Mouse (Mus musculus) erythroid progenitor cell, adult 5-6 weeks (primary cell): ENCODE results near the gene Olfr495. TPM values are rescaled to one million over a fixed set of nuclear protein-coding genes. Genes with fewer than 3 reads are reported as not detected.

Source experiments
- ATAC-seq: replicated peaks from 2 replicates; pipeline ENCODE4 v1.8.0; 2016; ENCODE audit warnings: moderate number of reproducible peaks, mild to moderate bottlenecking, moderate TSS enrichment, inconsistent platforms; ENCODE audit not compliant: poor library complexity, low FRiP score, severe bottlenecking
- total RNA-seq, 2 experiments: library from RNA; stranded (forward) in 1 of 2; stranded (reverse) in 1 of 2; fragments of 150-400 nt in 1 of 2; fragments of 186-747, 209-891 nt in 1 of 2; gene quantifications; 2 replicates each; pipeline versions ENCODE4 v1.2.3 to v1.2.4; 2015 to 2017; ENCODE audit warnings: low replicate concordance in 2 of 2

Gene Olfr495
- not detected in 2 replicates for total RNA-seq (2015; ENCODE audit: low replicate concordance)
- total RNA-seq (2017; ENCODE audit: low replicate concordance), result not detected in 2 replicates

- ATAC-seq, result no peak
These were observed at the start of gene Olfr495 for GRCm38 (mm10) chr7:108392867-108393266. Olfr495 (plus strand) TSS chr7:108393167.

- ATAC-seq, result no peak
These were observed 46.1 kb upstream of the Olfr495 start, which contains the start of gene Olfr493 for GRCm38 (mm10) chr7:108346879-108347278. Olfr493 (minus strand) TSS chr7:108346979.

GRCm38 (mm10) chr7:108365035-108365434 lies 27.9 kb upstream of the Olfr495 start, which contains the start of gene Olfr494:
Olfr494 (plus strand) TSS chr7:108365335.
- ATAC-seq, result no peak

- ATAC-seq, result no peak
These were observed 27.2 kb downstream of the Olfr495 start, which contains the start of gene Olfr497 for GRCm38 (mm10) chr7:108420121-108420520. Olfr497 (plus strand) TSS chr7:108420421.

Other genes with a start within 250 kb of the Olfr495 start
- not detected in 2 replicates for gene Olfr485, start 233.3 kb upstream of the Olfr495 start, total RNA-seq (2015; ENCODE audit: low replicate concordance)
- not detected in 2 replicates for gene Olfr485, start 233.3 kb upstream of the Olfr495 start, total RNA-seq (2017; ENCODE audit: low replicate concordance)
- not detected in 2 replicates for gene Olfr486, start 220.4 kb upstream of the Olfr495 start, total RNA-seq (2015; ENCODE audit: low replicate concordance)
- not detected in 2 replicates for gene Olfr486, start 220.4 kb upstream of the Olfr495 start, total RNA-seq (2017; ENCODE audit: low replicate concordance)
- gene Olfr487, start 178.5 kb upstream of the Olfr495 start, total RNA-seq (2015; ENCODE audit: low replicate concordance), result not detected in 2 replicates
- gene Olfr487, start 178.5 kb upstream of the Olfr495 start, total RNA-seq (2017; ENCODE audit: low replicate concordance), result not detected in 2 replicates
- not detected in 2 replicates for gene Olfr488, start 134.8 kb upstream of the Olfr495 start, total RNA-seq (2015; ENCODE audit: low replicate concordance)
- not detected in 2 replicates for gene Olfr488, start 134.8 kb upstream of the Olfr495 start, total RNA-seq (2017; ENCODE audit: low replicate concordance)
- gene Olfr490, start 104.2 kb upstream of the Olfr495 start, total RNA-seq (2015; ENCODE audit: low replicate concordance), result not detected in 2 replicates
- not detected in 2 replicates for gene Olfr490, start 104.2 kb upstream of the Olfr495 start, total RNA-seq (2017; ENCODE audit: low replicate concordance)
- gene Olfr491, start 79.7 kb upstream of the Olfr495 start, total RNA-seq (2015; ENCODE audit: low replicate concordance), result not detected in 2 replicates
- not detected in 2 replicates for gene Olfr491, start 79.7 kb upstream of the Olfr495 start, total RNA-seq (2017; ENCODE audit: low replicate concordance)
- not detected in 2 replicates for gene Olfr492, start 69.5 kb upstream of the Olfr495 start, total RNA-seq (2015; ENCODE audit: low replicate concordance)
- not detected in 2 replicates for gene Olfr492, start 69.5 kb upstream of the Olfr495 start, total RNA-seq (2017; ENCODE audit: low replicate concordance)
- not detected in 2 replicates for gene Olfr493, start 46.2 kb upstream of the Olfr495 start, total RNA-seq (2015; ENCODE audit: low replicate concordance)
- not detected in 2 replicates for gene Olfr493, start 46.2 kb upstream of the Olfr495 start, total RNA-seq (2017; ENCODE audit: low replicate concordance)
- gene Olfr494, start 27.8 kb upstream of the Olfr495 start, total RNA-seq (2015; ENCODE audit: low replicate concordance), result not detected in 2 replicates
- gene Olfr494, start 27.8 kb upstream of the Olfr495 start, total RNA-seq (2017; ENCODE audit: low replicate concordance), result not detected in 2 replicates
- gene Olfr497, start 27.3 kb downstream of the Olfr495 start, total RNA-seq (2015; ENCODE audit: low replicate concordance), result not detected in 2 replicates
- not detected in 2 replicates for gene Olfr497, start 27.3 kb downstream of the Olfr495 start, total RNA-seq (2017; ENCODE audit: low replicate concordance)
- not detected in 2 replicates for gene Olfr498, start 72.2 kb downstream of the Olfr495 start, total RNA-seq (2015; ENCODE audit: low replicate concordance)
- 0.13 TPM in 1 of 2 replicates, not detected in the other for gene Olfr498, start 72.2 kb downstream of the Olfr495 start, total RNA-seq (2017; ENCODE audit: low replicate concordance)
- gene Olfr502, start 131.9 kb downstream of the Olfr495 start, total RNA-seq (2015; ENCODE audit: low replicate concordance), result not detected in 2 replicates
- gene Olfr502, start 131.9 kb downstream of the Olfr495 start, total RNA-seq (2017; ENCODE audit: low replicate concordance), result not detected in 2 replicates
- not detected in 2 replicates for gene Olfr503, start 151.4 kb downstream of the Olfr495 start, total RNA-seq (2015; ENCODE audit: low replicate concordance)
- gene Olfr503, start 151.4 kb downstream of the Olfr495 start, total RNA-seq (2017; ENCODE audit: low replicate concordance), result not detected in 2 replicates
- gene Olfr504, start 172.6 kb downstream of the Olfr495 start, total RNA-seq (2015; ENCODE audit: low replicate concordance), result not detected in 2 replicates
- gene Olfr504, start 172.6 kb downstream of the Olfr495 start, total RNA-seq (2017; ENCODE audit: low replicate concordance), result not detected in 2 replicates
- gene Olfr506, start 217.6 kb downstream of the Olfr495 start, total RNA-seq (2015; ENCODE audit: low replicate concordance), result not detected in 2 replicates
- not detected in 2 replicates for gene Olfr506, start 217.6 kb downstream of the Olfr495 start, total RNA-seq (2017; ENCODE audit: low replicate concordance)
- not detected in 2 replicates for gene Olfr507, start 228.6 kb downstream of the Olfr495 start, total RNA-seq (2015; ENCODE audit: low replicate concordance)
- not detected in 2 replicates for gene Olfr507, start 228.6 kb downstream of the Olfr495 start, total RNA-seq (2017; ENCODE audit: low replicate concordance)
- not detected in 2 replicates for gene Olfr508, start 236.8 kb downstream of the Olfr495 start, total RNA-seq (2015; ENCODE audit: low replicate concordance)
- not detected in 2 replicates for gene Olfr508, start 236.8 kb downstream of the Olfr495 start, total RNA-seq (2017; ENCODE audit: low replicate concordance)